Mouse (Mus musculus) hindbrain, embryonic 14.5 days (tissue): ENCODE measurements at regions not wholly inside any gene's neighbourhood (a gene's known extent, or its start where the extent isn't known, plus 50 kb on each side); places are given as distances from the start of the nearest gene placed in this dataset.

Source experiments
- ATAC-seq: fragments of 200-750 bp; cut with Nextera tagmentation; 2 replicates; pipeline ENCODE4 v1.8.0; 2017; ENCODE audit warnings: moderate number of reproducible peaks, mild to moderate bottlenecking, moderate TSS enrichment, moderate library complexity; ENCODE audit not compliant: low FRiP score
- DNase-seq: peaks from one replicate; pipeline ENCODE4 v3.0.0-alpha.2; 2015; ENCODE audit warnings: low spot score
- H3K27ac ChIP-seq: fragments of 300-500 bp; sonication (generic); 2 replicates; pipeline ENCODE4 v1.5.1; 2014; ENCODE audit warnings: mild to moderate bottlenecking, moderate library complexity
- H3K27me3 ChIP-seq: fragments of 300-500 bp; sonication (generic); 2 replicates; pipeline ENCODE4 v1.6.1; 2014; ENCODE audit warnings: mild to moderate bottlenecking, low read length, mixed read lengths; ENCODE audit not compliant: control insufficient read depth, insufficient read depth
- H3K36me3 ChIP-seq: fragments of 300-500 bp; sonication (generic); replicated peaks from 2 replicates; pipeline ENCODE4 v1.6.1; 2014; ENCODE audit not compliant: control insufficient read depth, insufficient read depth
- H3K4me1 ChIP-seq: fragments of 300-500 bp; sonication (generic); replicated peaks from 2 replicates; pipeline ENCODE4 v1.6.1; 2014; ENCODE audit warnings: antibody characterized with exemption, low read length, mixed read lengths; ENCODE audit not compliant: control insufficient read depth, insufficient read depth
- H3K4me2 ChIP-seq: fragments of 300-500 bp; sonication (generic); replicated peaks from 2 replicates; pipeline ENCODE4 v1.6.1; 2014; ENCODE audit warnings: mild to moderate bottlenecking, moderate library complexity
- H3K4me3 ChIP-seq: fragments of 300-500 bp; sonication (generic); replicated peaks from 2 replicates; pipeline ENCODE4 v1.5.1; 2014; ENCODE audit warnings: mild to moderate bottlenecking, low read length
- H3K9ac ChIP-seq: fragments of 300-500 bp; sonication (generic); 2 replicates; pipeline ENCODE4 v1.6.1; 2014
- H3K9me3 ChIP-seq: fragments of 300-500 bp; sonication (generic); 2 replicates; pipeline ENCODE4 v1.6.1; 2016; ENCODE audit warnings: low read length; ENCODE audit not compliant: control insufficient read depth
- WGBS: fragments of 180-500 bp; shearing (Covaris S2); extraction: QIAGEN DNeasy Blood & Tissue Kit; methylation state at CpG from one replicate; pipeline ENCODE4 v1.1.7; 2014; 5-methylcytosine and 5-hydroxymethylcytosine counted together

DNA sequence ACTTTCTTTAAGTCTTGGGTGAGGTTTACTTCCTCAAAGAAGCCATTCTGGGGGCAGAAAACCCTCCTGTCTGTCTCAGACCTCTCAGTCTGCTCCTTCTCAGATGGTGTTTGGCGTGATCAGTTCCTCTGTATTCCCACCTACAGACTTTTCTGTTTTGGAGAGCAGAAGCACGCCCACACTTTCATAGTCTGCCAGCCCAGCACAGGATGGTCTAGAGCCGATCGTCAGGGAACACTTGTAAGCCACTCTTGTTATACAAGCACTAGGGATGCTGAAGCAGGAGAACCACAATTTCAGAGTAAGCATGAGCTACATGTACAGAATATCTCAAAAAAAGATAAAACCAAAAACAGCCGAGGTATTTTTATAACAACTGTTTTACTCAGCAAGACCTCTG, 410.4 kb downstream of the Efna5 start:
- H3K4me2 ChIP-seq = no peak overlapping the region
- DNase-seq (no peak), ATAC-seq (no peak)
- no peak overlapping the region for H3K9ac ChIP-seq
- H3K9me3 ChIP-seq = no peaks in the 10 kb centered on the region
- H3K27me3 ChIP-seq = no peaks in the 10 kb centered on the region
- no peaks in the 10 kb centered on the region for H3K4me1 ChIP-seq
- WGBS = 88% methylated on average over 5 of the region's 5 CpGs
- no peak overlapping the region for H3K27ac ChIP-seq
- no peaks in the 10 kb centered on the region for H3K36me3 ChIP-seq
- no peak overlapping the region for H3K4me3 ChIP-seq

DNA sequence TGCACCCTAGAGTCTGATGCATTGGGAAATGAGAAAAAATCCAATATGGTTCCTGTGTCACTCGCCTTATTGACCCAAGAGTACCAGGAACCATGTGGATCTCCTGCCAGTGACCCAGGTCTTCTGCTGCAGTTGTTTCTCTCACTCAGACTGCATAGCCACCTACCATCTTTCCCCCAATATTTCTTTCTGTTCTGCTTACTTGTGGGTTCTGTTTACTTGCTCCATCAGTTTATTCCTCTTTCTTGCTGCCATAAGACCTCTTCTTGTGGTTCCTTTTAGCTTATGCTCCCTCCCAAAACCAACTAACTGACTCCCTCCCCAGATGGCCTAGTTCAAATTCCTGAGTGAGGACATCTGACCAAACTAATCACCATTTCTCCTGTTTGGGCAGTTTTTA, 411.8 kb downstream of the Efna5 start:
- no peaks in the 10 kb centered on the region for H3K4me1 ChIP-seq
- H3K9ac ChIP-seq = no peak overlapping the region
- no peaks in the 10 kb centered on the region for H3K27me3 ChIP-seq
- H3K27ac ChIP-seq = no peak overlapping the region
- H3K9me3 ChIP-seq = no peaks in the 10 kb centered on the region
- H3K36me3 ChIP-seq = no peaks in the 10 kb centered on the region
- WGBS = 95% methylated on average over 1 of the region's 1 CpGs
- ATAC-seq = no peak
- no peak overlapping the region for H3K4me3 ChIP-seq
- H3K4me2 ChIP-seq = no peak overlapping the region
- DNase-seq = no peak

DNA sequence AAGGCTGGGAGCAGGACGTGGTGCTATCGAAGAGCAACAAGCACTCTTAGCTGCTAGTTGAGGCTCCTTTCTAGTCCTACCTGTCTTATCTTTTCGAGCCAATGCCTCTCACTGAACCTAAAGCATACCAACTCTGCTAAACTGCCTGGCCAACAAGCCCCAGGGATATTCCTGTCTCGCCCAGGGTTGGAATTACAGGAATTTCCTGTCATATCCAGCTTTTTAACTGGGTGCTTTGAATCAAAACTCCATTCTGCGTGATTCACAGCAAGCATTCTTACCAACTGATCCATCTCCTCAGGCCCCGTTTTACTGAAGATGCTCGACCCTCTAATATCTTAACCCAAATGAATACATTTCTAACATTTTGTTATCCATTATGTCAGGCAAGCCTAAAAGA, 412.3 kb downstream of the Efna5 start:
- DNase-seq (no peak), ATAC-seq (no peak)
- H3K9ac ChIP-seq = no peak overlapping the region
- H3K36me3 ChIP-seq = no peaks in the 10 kb centered on the region
- no peak overlapping the region for H3K27ac ChIP-seq
- no peaks in the 10 kb centered on the region for H3K27me3 ChIP-seq
- H3K4me2 ChIP-seq = no peak overlapping the region
- H3K4me3 ChIP-seq = no peak overlapping the region
- 86% methylated on average over 7 of the region's 7 CpGs for WGBS
- no peaks in the 10 kb centered on the region for H3K9me3 ChIP-seq
- no peaks in the 10 kb centered on the region for H3K4me1 ChIP-seq

DNA sequence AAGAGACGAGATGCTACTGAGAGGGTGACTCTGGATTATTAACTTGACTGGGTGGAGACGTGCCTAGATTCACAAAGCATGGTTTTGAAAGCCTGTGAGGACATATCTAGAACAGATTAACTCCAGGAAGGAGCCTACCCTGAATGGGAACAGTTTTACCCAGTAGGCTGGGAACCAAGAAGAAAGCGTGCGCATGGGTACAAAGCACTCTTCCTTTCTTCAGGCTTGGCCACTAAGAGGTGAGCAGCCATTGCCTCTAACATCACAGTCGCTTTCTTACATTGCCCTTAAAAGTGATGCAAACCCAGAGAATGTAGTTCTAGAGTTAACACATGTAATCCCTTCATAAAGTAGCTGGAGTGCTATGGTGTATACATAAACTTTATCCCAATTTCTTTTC, 414.0 kb downstream of the Efna5 start:
- Histone ChIP-seq H3K4me1 (no peaks in the 10 kb centered on the region), H3K36me3 (no peaks in the 10 kb centered on the region), H3K9ac (no peak overlapping the region), H3K27me3 (no peaks in the 10 kb centered on the region), H3K9me3 (no peaks in the 10 kb centered on the region), H3K27ac (no peak overlapping the region), H3K4me3 (no peak overlapping the region), H3K4me2 (no peak overlapping the region)
- DNase-seq (no peak), ATAC-seq (no peak)
- WGBS = 85% methylated on average over 5 of the region's 5 CpGs

DNA sequence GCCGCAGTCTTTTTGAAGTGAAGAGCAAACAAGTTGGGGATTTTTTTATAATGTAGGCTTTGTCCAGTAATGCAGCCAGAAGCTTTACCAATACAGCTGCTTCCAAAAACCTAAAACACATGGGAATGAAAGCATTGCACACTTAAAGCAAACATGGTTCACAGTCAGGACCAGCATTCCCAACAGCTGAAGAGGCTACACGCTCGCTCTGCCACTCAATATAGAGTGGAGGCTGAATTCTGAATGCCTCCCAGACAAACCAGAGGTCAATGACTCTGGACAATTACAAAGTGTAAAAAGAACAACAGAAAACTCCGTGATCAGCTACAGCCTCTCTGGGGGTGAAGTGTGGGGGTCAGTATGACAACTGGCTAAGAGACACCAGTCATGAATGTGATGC, 416.1 kb downstream of the Efna5 start:
- H3K4me2 ChIP-seq = no peak overlapping the region
- no peaks in the 10 kb centered on the region for H3K27me3 ChIP-seq
- H3K9ac ChIP-seq = no peak overlapping the region
- 70% methylated on average over 4 of the region's 4 CpGs for WGBS
- DNase-seq = no peak
- ATAC-seq = no peak
- H3K27ac ChIP-seq = no peak overlapping the region
- no peaks in the 10 kb centered on the region for H3K9me3 ChIP-seq
- H3K4me3 ChIP-seq = no peak overlapping the region
- H3K36me3 ChIP-seq = no peaks in the 10 kb centered on the region
- H3K4me1 ChIP-seq = no peaks in the 10 kb centered on the region

DNA sequence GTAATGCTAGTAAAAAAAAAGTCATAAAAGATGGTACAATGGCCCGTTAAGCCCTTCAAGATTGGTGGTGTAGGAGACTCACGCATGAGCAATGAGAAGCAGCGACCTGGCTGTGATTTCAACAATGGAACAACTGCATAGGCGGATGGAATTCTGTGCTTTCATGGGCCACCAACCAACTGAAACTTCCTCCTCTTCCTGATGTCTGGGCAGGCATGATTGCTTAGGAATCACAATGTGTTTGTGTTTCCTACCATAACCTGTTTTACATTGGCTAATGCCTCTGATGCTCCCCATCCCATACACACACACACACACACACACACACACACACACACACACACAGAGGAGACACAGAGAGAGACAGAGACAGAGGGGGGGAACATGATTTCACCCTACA, 416.9 kb downstream of the Efna5 start:
- no peak overlapping the region for H3K9ac ChIP-seq
- ATAC-seq = no peak
- 81% methylated on average over 4 of the region's 4 CpGs for WGBS

DNA sequence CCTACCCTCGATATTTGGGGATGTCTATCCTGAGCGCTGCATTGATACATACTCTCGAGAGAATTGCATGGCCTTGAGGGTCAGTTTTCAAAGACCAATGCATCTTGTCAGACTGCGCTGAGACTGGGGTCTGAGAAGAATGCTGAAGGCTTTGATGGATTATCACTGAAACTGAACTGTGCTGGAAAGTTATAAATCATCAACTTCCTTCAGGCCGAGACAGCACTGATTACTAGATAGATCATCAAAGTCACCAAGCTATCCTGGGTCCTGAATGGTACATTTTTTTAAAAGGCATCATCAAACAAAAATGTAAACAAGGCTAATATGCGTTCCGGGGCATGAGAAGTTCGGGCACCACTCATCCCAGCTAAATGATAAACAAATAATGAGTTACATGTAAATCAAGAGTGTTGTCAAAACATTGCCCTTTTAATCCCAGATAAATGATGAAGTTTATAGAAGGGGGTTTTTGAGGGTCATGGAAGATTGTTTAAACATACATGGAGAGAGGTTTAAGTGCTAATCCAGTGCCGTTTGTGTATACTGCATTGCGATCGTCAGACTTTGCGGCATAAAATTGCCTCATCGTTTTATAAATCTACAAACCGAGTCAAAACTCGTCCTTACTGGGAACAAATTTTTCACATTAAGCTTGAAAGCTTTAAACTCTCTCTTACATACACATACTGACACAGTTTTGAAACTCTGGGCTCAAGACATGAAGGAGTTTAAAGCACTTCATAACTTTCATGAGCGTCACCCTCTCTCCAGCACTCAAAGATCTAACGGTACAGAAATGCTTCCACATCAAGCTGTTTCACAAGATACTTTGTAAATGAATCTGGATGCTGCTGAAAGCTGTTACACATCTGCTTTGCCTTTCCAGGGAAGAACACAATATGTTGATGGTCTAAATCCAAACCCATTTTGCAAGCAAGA, 419.5 kb downstream of the Efna5 start:
- ATAC-seq = no peak
- no peaks in the 10 kb centered on the region for H3K36me3 ChIP-seq
- no peak overlapping the region for H3K27ac ChIP-seq
- no peaks in the 10 kb centered on the region for H3K9me3 ChIP-seq
- no peaks in the 10 kb centered on the region for H3K4me1 ChIP-seq
- WGBS = 78% methylated on average over 17 of the region's 17 CpGs
- no peak overlapping the region for H3K4me3 ChIP-seq
- H3K9ac ChIP-seq = no peak overlapping the region
- no peak for DNase-seq
- no peaks in the 10 kb centered on the region for H3K27me3 ChIP-seq
- no peak overlapping the region for H3K4me2 ChIP-seq

More for the DNA sequence above, 416.9 kb downstream of the Efna5 start:
- Histone ChIP-seq H3K27ac (no peak overlapping the region), H3K36me3 (no peaks in the 10 kb centered on the region), H3K4me2 (no peak overlapping the region), H3K4me1 (no peaks in the 10 kb centered on the region), H3K9me3 (no peaks in the 10 kb centered on the region), H3K27me3 (no peaks in the 10 kb centered on the region), H3K4me3 (no peak overlapping the region)
- no peak for DNase-seq

DNA sequence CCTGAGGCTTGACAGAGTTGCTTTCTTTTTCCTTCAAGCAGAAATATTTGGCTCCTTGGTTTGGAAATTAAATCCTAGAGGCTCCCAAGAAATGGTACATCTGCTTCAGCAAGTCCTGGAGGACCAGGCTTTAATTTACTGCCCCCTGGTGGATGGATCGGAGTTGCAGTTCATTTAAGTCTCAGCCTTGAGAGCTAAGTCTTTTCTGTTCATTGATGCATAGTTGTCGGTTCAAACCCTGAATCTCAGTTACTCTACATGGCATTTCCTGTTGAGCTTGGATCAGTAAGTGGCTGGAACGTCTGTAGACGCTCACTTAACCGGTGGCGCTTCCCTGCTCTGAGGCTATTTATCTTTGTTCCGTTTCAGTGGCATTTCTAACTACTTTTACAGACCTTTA, 422.2 kb downstream of the Efna5 start:
- WGBS = 45% methylated on average over 7 of the region's 7 CpGs
- Histone ChIP-seq H3K27me3 (no peaks in the 10 kb centered on the region), H3K9me3 (no peaks in the 10 kb centered on the region), H3K4me2 (no peak overlapping the region), H3K4me1 (no peaks in the 10 kb centered on the region), H3K36me3 (no peaks in the 10 kb centered on the region), H3K4me3 (no peak overlapping the region), H3K9ac (no peak overlapping the region), H3K27ac (no peak overlapping the region)
- DNase-seq (peak; percentile 65), ATAC-seq (no peak)

DNA sequence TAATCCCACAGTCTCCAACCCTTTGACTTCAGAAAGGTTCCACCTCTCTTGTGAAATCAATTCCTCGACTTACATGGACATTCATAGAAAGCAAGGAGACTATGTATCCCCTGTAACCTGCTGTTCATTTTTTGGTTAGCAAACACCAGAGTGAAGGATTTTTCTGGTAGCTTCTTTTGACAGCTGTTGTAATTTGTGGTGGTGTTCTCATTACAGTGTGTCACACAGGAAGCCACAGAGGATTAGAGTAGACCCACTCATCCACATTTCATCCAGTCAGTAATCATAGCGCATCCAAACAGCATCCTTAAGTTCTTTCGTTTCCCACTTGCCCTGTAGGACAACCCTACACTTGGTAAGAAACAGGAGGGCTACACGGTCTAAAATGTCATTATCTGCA, 443.1 kb downstream of the Efna5 start:
- Histone ChIP-seq H3K27ac (no peak overlapping the region), H3K4me1 (no peaks in the 10 kb centered on the region), H3K9ac (no peak overlapping the region), H3K27me3 (no peaks in the 10 kb centered on the region), H3K9me3 (no peaks in the 10 kb centered on the region), H3K4me3 (no peak overlapping the region), H3K4me2 (no peak overlapping the region), H3K36me3 (no peaks in the 10 kb centered on the region)
- DNase-seq = no peak
- WGBS = 88% methylated on average over 4 of the region's 4 CpGs
- no peak for ATAC-seq

DNA sequence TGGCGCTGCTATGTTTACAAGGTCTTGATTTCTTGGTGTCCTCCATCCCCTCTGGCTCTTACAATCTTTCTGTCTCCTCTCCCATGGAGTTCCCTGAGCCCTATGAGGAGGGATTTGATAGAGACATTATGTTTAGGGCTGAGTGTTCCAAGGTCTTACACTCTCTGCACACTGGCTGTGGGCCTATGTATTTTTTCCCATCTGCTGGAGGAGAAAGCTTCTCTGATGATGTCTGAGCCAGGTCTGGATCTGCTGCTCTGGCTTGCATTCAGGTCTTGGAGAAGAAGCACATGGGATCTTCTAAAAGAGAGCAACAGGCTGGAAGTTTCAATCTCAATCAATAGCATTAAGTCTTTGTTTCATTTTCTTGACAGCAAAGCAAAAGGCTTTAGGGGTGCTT, 445.1 kb downstream of the Efna5 start:
- 83% methylated on average over 1 of the region's 1 CpGs for WGBS
- no peaks in the 10 kb centered on the region for H3K9me3 ChIP-seq
- no peak overlapping the region for H3K4me2 ChIP-seq
- no peak overlapping the region for H3K4me3 ChIP-seq
- DNase-seq = no peak
- no peaks in the 10 kb centered on the region for H3K36me3 ChIP-seq
- no peak for ATAC-seq
- H3K27ac ChIP-seq = no peak overlapping the region
- no peaks in the 10 kb centered on the region for H3K27me3 ChIP-seq
- H3K9ac ChIP-seq = no peak overlapping the region
- no peaks in the 10 kb centered on the region for H3K4me1 ChIP-seq
